Mouse (Mus musculus): ENCODE results near the gene Cxcl17. TPM values are rescaled to one million over a fixed set of nuclear protein-coding genes. Genes with fewer than 3 reads are reported as not detected.
A peak's percentile ranks its signal among the peaks of the same experiment; 100 is the strongest.
"Not testable (repeated sequence)": the region's sequence is repeated elsewhere in the genome, so short reads cannot be mapped to it uniquely, and the experiment has no call there.

Cxcl17 gene
- total RNA-seq (2021) = not detected

DNA sequence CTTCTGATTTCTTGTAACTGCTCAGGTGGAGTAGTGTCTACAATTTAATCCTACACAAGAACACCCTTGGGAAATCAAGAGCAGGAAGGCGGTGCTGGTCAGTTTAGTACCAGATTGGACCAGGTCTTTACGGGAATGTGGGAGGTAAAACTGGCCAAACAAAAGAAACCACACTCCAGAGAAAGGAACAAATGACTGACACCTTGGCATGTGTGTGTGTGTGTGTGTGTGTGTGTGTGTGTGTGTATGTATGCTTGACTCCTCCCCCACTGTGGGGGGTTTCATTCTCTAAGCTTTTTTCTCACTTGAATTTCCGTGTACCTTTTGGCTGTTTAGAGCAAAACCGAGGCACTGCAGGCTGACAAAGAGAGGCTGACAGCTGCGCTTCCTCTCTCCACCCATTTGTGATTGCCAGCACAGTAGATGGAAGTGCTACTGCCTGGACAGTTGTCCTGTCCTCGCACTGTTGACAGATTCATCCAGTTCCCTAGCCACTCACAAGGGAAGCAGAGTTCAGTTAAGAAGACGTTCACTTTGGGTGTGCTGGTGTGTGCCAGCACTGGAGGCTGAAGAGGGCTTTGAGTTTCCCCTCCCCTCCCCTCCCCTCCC, at the start of gene Cxcl17:
Cxcl17 (minus strand) TSS at position 54 of the 609 bp plus-strand sequence.
- no peak for DNase-seq

DNA sequence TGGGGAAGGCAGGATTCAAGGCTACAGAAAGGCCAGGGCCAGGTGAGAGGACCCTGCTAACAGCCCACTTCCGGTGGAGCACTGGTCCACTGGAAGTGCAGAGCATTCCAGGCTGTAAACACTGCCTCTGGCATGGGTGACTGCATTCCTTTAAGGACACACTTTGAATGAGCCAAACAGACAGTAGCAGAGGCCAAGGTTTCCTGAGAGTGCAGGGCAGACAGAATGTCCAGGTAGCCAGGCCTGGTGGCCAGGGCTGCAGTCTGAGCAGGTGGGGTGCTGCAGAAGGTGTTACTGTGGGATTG, 49.3 kb upstream of the Cxcl17 start:
- DNase-seq = not testable (repeated sequence)

DNA sequence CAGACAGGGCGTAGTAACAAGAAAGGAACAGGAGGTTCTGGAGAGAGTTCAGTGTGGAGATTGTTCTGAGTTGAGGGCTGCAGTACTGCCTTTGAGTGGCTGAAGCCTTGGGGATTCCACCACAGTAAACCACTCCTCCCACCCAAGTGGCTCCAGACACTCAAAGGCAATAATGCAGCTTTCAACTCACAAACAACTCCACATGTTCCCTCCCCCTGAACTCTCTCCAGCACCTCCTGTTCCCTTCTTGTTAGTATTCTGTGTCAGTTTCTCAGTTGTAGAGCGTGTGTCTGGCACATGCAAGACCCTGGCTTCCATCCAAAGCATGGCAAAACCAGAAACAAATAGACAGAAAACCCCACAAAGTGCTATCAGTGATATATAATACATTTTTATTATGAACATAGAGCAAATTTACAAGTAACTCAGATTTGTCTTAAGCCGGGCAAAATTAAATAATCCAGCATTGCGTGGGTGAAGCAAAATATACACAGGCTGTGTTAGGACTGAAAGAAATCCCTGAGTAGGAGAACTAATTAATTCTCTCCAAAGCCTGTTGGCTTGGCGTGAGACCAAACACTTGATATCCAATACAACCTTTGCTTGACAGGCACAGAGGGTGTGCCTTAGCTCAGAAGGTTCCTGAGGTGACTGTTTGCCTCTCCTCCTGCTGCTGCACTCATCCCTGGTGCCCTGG, 48.8 kb upstream of the Cxcl17 start:
- DNase-seq = not testable (repeated sequence)

DNA sequence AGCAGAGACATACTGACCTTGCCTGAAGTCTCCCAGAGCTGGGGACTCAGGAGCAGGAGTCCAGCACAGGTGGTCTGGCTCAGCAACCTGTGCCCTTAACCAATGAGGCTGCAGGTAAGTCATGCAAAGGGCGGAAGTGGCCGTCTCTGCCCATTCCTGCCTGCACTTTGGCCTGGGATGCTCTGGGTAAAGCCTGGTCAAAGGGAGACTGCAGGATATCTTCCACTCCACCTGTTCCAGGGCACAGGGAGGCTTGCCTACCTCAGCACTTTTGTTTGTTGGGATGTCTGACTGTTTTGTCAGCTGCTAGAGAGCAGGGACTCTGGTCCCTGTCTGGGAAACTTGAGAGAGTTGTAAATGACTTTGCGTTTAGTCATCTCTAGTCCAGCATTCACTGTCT, 39.4 kb upstream of the Cxcl17 start:
- no peak for DNase-seq

DNA sequence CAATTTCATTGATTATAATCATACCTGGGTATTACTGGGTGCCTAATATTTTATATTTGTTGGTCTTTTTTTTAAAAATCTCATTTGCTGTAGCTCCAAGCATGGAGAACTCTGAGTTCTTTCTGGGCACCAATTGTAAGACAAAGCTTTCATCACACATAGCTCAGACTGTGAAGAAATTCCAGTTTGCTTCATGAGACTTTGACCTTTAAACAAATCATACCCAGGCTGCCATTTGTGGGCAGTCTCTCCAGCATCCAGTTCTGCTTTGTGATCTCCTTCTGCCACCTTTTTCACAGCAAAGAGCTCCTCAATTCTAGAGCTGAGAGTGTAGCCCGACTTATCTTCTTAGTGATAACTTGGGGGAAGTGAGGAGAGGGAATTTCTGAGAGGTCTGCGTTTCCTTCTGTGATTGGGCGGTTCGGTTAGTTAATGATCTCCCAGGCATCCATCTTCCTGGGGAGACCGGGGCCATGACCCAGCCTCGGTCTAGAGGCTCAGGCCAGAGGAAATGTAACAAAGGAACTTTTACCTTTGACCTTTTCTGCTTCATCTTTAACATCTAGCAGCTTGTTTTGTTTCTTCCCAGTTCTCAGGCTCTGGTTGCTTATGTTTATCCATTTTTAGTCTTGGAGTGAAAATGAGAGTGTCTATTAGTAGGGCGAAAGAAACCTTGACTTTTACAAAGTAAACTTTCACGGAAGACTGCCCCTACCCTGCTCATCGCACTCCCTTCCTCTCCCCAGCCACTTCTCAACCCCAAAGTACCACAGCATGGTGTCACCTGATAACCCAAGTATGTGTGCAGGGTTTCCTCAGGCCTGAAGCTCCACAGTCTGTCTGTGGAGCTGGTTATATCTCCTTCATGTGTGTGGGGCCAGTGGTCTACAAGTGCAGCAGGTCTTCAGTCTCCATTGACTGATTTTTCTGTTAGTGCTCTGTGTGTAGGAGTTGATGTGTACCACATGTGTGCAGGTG, 37.5 kb upstream of the Cxcl17 start:
- DNase-seq = no peak

DNA sequence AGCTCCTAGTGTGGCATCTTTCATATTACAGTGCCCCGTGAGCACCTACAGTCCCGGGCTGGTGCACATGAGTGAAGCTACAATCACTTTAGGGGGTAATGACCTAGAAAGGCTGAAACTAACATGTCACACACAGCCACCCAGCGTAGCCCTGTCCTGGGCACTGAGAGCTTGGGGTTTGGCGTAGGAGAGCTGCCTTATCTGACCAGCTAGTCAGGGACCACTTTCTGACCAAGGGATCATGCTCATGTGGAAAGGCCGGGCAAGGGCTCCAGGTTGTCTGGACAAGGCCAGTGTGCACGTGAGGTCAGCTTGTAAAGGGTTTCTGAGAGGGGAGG, 28.1 kb upstream of the Cxcl17 start:
- DNase-seq = no peak

DNA sequence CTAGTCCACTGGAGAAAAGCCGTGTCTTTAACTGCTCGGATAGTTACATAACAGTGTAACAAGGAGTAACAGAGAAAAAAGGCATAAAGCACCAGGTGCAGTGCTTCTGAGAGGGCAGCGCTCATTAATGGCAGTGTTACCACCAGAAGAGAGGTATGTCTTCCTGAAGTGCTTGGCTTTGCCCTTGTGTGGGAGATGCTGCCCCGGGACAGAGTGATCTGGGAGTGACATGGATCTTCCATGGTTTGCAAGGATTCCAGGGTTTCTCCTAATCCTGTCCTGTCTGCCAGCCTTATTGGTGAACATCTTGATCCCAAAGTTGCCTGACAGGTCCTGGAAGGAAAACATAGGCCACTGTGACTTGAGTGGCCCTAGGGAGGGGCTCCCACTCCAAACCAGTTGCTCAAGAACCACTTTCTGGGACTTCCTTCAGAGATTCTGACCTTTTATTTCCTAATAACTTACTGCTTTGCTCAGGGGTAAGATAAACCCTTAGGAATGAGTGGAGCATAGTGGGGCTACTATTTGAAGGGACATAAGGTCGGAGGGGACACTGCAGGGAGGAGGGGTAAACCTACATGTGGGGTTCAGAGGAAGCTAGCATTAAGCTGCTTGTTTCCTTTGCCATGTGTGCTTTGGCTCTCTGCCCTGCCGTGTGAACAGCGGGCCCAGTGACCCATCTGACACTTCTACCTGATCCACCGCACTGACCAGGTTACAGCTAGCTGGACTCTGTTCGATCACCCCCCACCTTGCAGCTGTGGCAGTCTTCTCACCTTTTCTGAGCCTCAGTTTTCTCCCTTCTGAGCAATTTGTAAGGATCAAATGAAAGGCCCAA, 27.5 kb upstream of the Cxcl17 start:
- no peak for DNase-seq

DNA sequence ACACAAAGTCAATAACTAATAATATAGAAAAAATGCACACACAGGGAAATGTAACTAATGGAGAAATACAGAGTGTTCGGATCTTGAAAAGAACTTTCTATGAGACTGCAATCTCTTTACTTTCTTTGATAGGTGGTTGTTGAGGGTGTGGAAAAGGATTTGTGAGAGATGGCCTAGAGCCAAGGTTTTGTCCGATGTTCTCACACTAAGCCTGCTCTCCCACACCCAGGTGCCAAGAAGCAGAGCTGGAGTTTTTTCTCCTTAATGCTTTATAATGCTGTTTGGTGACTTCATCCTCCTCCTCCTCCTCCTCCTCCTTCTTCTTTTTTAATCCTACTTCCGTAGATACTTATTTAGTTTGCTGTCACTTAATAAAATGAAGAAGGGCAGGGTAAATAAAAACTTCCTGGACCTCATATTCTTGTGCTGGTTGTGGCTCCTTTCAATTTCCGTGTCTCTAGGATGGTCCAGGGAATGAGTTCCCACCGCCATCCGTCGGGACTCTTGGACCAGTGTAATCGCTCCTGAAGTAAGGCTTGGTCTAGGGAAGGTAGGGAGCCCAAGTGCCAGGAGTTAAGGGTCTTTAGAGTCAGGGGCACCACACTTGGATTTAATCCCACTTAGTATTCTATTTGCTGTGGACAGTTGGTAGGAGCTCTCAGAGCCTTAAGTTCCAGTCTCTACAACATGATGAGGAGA, 26.6 kb upstream of the Cxcl17 start:
- no peak for DNase-seq

DNA sequence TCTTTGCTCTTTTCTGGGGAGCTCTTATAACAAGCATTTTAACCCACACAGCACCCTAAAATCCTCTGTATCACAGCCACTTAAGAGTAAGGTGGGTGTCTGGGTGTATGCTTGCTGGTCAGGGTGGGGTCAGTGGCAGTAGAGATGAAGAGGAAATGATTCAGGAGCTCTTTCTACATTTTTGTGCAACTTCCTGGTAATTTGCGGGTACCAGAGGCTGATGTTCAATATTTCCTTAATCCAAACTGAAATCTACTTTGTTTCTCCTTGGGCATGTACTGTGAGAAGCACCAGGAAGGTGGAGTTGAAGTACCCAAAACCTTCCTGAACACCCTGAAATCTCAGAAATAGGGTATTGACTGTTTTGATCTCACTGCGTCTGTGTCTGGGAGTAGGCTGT, 24.0 kb upstream of the Cxcl17 start:
- no peak for DNase-seq

DNA sequence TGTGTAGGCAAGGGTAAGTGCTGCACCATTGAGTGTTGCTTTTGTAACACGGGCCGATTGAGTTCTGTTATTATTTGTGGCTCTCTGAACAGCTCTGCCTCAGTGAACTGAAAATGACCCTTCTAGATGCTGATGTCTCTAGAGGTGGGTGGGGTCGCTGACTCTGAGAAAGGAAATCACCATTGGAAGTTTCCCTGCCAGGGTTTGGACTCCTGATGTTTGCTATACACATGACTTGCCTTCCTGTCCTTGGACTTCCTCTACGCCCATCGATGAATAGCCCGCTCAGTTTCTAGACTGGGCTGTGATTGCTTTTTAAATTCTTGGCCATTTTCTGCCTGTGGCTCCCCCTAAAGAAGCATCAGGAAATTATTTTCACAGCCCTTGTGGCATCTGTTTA, 23.5 kb upstream of the Cxcl17 start:
- peak; percentile 32 for DNase-seq

DNA sequence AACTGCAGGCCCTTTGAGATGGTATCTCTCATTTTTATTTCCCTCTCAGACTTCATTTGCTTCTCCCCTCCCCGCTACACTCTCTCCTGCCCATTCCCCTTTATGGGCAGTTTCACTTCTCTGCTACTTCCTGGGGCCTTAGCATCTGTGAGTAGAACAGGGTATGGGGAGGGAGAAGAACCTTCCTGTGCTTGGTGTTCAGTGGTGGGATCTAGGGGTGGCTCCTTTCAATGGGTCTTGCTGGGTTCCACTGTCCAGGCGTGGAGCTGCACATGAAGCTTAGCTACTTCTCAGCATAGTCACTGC, 22.8 kb upstream of the Cxcl17 start:
- DNase-seq = no peak

DNA sequence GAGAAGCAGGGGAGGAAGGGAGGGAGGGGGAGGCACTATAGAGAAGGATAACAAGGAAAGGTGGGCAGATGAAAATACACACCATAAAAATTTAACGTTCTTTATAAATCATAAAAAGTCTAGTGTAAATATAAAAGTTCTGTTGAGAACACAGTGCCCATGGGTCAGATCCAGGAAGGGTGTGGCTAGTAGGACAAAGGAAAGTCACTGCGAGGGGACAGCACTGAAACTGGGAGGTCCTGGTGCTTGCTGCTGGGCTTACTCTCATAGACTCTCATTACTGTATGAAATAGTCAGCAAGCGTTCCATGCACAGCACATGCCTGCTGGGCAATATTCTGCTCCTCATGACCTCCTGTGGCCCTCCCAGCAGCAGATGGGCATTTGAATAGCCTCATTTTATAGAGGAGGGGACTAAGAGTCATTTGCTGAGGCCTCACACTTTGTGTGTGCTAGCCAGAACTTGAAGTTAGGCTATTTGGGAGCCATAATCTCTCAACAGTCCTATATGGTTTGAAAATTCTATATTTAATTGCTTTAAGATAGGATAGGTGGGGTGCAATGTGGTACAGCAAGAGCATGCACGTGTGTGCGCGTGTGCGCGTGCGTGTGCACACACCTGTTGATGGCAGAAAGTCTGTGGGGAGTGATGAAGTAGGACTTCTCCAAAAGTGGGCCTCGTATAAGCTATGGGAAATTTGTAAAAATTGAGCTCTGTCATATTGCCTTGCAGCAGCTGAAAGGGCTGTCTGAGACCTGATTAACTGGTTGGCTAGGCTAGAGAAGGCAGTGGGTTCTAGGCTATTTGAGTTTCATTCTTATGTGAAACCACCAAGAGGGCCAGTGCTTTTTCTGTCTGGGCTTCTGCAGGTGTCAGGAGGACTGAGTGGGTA, 22.2 kb upstream of the Cxcl17 start:
- no peak for DNase-seq

DNA sequence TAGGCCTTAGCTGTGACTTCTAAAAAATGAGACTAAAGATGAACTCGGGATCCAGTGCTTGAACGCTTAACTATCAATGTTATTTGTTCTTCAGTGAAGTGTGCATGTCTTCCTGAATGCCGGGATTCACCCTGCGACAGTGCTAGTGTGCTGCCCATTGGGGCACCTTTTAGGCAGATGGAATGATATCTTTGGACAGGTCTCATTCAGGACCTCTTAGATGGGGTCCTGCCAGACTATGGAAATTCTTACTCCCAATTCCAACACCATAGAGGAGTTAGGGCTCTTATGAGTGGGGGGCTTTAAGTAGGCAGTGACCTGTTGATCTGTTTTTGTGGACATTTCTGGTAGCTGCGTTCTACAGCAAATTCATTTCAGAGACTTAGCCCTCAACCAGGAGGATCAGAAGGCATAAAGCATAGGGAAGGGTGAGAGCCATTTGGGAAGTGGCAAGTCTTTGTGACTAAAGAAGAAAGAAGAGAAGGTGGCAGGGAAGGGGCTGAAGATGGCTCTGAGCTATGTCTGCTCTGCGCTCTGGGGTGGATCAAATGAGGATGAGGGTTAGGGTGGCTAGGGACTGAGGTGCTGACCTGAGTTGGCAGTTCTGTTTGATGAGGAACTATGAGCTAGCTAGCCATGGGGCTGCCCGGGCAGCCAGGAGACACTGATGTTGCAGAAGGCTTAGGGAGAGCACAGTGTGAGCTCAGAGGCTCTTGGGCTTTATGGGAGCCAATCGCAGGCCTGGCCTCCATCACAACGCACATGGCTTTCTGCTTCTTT, 21.3 kb upstream of the Cxcl17 start:
- DNase-seq = no peak

DNA sequence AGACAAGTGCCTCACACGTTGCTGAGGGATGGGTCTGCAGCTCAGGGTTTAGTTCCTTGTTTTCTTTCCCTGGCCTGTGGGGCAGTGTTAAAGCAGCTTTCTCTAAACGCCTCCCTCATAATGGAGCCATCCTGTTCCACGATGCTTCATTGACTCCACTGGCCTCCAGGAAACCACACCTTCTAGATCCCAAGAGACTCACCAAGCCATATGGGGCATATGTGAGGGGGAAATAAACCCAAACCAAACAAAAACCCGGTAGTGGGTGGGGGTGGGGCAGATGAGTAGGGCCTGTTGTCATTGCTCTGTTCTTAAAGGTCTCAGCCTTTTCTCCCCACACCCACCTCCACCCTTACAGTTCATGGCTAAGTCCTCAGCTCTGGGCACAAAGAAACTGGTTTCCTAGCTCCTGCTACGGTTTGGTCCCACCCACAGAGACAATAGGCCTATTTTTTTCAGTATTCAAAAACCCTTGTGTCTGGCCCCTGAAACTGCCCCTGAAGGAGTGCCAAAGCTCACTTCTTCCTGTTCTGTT, 20.4 kb upstream of the Cxcl17 start:
- peak; percentile 29 for DNase-seq

DNA sequence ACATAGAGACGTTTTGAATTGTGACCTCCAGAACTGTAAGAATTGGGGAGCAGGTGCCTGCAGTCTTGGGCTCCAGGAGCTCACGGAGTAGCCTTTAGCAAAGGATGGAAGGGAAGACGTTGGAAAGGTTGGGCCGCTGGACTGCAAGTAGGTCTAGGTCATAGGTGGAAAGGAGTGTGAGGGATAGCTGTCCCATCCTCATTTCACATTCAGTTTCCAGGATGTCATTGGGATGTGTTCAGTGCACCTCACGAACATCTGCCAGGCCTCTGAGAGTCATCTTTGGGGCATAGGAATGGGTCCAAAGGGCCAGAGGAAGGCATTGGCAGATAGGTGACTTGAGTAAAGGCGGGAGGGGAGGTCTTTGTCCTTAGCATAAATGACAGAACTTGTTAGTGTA, 19.7 kb upstream of the Cxcl17 start:
- DNase-seq = no peak

DNA sequence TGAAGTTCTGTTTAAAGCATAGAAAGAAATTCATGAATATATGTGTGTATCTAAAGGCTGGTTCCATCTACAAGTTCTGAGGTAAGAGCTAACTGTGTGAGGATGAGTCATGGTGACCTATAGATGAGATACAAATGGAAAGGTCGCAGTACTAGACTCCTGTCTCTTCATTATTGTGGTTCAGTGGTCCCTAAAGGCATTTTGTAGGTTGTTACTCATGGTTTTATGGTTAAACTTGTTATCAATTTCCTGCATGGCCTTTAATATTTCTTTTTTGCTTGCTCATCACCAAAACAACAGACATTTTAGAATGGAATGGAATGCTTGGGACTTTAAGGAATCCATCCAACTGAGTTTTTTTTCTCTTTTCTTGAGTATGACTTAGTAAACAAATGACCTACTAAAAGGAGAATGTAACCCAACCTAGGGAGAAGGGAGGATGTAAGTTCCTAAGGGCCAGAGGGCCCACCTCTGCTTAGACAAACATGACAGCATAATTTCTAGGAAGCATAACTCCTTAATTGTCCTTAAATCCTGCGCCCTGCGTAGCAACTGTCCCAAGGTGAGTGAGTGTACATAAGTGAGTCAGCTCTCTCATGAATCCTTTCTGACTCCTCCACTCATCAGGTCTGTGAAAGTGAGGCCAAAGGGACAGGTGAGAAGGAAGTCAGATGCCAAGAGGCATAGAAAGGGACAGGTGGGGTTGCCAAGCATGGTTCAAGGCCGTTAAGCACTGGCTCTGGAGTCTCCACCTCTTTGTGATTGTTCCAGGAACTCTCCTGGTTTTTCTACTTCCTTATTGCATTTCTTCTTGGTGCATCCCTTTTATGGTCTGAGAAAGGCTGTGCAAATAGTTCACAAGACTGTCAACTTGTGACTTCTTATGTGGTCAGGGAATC, 17.4 kb upstream of the Cxcl17 start:
- no peak for DNase-seq

DNA sequence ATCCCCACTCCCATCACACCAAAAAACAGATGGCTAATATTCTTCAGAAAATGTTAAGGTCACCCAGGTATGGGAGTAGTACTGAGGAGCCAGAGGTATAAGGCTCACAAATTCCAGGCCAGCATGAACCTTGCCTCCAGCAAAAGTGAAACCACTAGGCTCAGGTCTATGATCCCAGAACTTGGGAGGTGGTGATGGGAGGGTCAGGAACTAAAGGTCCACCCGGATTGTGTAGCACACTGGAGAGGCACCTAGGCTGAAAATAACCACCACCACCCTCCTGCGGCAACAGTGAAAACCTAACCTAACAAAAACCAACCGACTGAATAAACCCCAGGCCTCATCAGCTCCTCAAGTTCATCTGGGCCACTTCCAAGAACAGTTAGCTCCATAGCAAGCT, 15.6 kb upstream of the Cxcl17 start:
- DNase-seq = no peak

DNA sequence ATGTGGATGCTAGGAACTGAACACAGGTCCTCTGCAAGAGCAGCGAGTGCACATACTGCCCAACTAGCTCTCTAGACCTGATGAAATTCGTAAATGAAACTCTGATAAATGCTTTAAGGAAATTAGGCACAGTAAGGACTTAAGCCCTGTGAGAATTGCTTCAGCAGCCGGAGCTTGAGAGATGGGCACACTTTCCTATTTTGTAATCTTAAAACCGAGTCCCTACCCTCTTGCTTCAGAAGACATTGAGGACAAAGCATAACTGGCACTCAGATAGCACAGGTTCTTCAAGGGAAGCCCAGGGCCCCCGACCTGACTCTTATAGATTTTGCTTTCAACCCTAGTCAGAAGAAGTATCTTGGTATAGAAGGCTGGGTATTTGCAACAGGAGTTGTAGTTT, 14.5 kb upstream of the Cxcl17 start:
- no peak for DNase-seq

DNA sequence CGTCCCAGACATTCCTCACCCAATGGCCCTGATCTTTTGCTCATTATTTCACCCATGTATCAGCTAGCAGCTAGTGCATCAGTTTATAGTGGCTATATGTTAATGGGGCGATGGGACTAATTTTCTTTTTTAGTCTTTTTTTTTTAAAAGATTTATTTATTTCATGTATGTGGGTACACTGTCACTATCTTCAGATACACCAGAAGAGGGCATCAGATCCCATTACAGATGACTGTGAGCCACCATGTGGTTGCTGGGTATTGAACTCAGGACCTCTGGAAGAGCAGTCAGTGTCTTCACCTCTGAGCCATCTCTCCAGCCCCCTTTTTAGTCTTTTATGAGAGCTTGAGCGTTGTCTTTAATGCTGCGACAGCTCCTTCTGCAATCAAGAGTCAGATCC, 13.7 kb upstream of the Cxcl17 start:
- DNase-seq = not testable (repeated sequence)

Data from heart, postnatal 4 days (tissue).